Mouse (Mus musculus): ENCODE measurements around the gene Rpl13. TPM values are rescaled to one million over a fixed set of nuclear protein-coding genes. Genes with fewer than 3 reads are reported as not detected.
A peak's percentile ranks its signal among the peaks of the same experiment; 100 is the strongest.

The Rpl13 gene
- polyA plus RNA-seq (2014; fragmentation: Nextera tagmentation; extraction: Ambion mirVana): 1,217 and 1,331 TPM in 2 replicates

GRCm38 (mm10) chr8:123101735-123102685 is at the start of gene Rpl13:
Gene Rpl13, plus strand, starts transcription at chr8:123102350.
- peaks cover 26% of the 10 kb centered on the region for H3K36me3 ChIP-seq (ENCODE audit: control insufficient read depth, insufficient read depth, low read length)
- peak within 1 kb of the TSS; percentile 90 for H3K4me3 ChIP-seq (ENCODE audit: low read depth, low read length)
- peak within 1 kb of the TSS; percentile 98 for H3K9ac ChIP-seq (ENCODE audit: low read depth, low read length)
- H3K27ac ChIP-seq (ENCODE audit: low read depth, low read length): peak within 1 kb of the TSS; percentile 92
- no peaks in the 10 kb centered on the region for H3K9me3 ChIP-seq (replicated peaks; ENCODE audit: control insufficient read depth, low read length)
- H3K4me2 ChIP-seq: peak within 1 kb of the TSS; percentile 96
- WGBS (ENCODE audit: insufficient replicate concordance): 1% methylated on average over 54 of the region's 56 CpGs
- peaks cover 9% of the 10 kb centered on the region for H3K4me1 ChIP-seq (ENCODE audit: control insufficient read depth, insufficient read depth, low read length)
- ATAC-seq (replicated peaks; ENCODE audit: insufficient number of reproducible peaks, low FRiP score, low TSS enrichment): peak; percentile 91
- no peaks in the 10 kb centered on the region for H3K27me3 ChIP-seq (ENCODE audit: control insufficient read depth, insufficient read depth, low read length)

- 72% methylated on average over 7 of the region's 7 CpGs for WGBS (ENCODE audit: insufficient replicate concordance)
- H3K4me2 ChIP-seq: no peak within 1 kb of the TSS
- H3K36me3 ChIP-seq (ENCODE audit: control insufficient read depth, insufficient read depth, low read length): no peaks in the 10 kb centered on the region
- H3K9ac ChIP-seq (ENCODE audit: low read depth, low read length): no peak within 1 kb of the TSS
- H3K9me3 ChIP-seq (replicated peaks; ENCODE audit: control insufficient read depth, low read length): no peaks in the 10 kb centered on the region
- H3K4me3 ChIP-seq (ENCODE audit: low read depth, low read length): no peak within 1 kb of the TSS
- peaks cover 18% of the 10 kb centered on the region for H3K4me1 ChIP-seq (ENCODE audit: control insufficient read depth, insufficient read depth, low read length)
- H3K27me3 ChIP-seq (ENCODE audit: control insufficient read depth, insufficient read depth, low read length): no peaks in the 10 kb centered on the region
- no peak for ATAC-seq (replicated peaks; ENCODE audit: insufficient number of reproducible peaks, low FRiP score, low TSS enrichment)
- no peak within 1 kb of the TSS for H3K27ac ChIP-seq (ENCODE audit: low read depth, low read length)
Measured at GRCm38 (mm10) chr8:123062721-123063120, 39.4 kb upstream of the Rpl13 start, which contains the start of gene Spg7. Gene Spg7, plus strand, starts transcription at chr8:123062942.

DNA sequence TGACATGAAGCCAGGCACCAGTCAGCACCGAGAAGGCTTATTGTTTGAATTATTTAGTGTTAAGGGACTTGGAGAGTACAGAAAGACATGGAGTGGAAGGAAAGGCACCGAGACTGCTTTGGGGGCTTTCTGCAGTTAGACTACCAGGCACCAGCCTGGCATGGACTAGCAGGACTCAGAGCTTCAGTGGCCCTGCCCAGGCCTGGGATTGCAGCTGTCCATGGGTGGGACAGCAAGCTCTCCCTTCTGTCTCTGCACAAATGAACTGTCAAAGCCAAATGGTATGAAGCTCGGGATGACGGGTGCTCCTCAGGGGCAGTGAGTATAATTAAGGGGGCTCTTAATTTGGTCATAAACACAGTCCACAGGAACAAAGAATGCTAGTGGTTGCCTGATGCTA is 38.1 kb upstream of the Rpl13 start:
- H3K27ac ChIP-seq (ENCODE audit: low read depth, low read length): no peak overlapping the region
- no peaks in the 10 kb centered on the region for H3K36me3 ChIP-seq (ENCODE audit: control insufficient read depth, insufficient read depth, low read length)
- ATAC-seq (replicated peaks; ENCODE audit: insufficient number of reproducible peaks, low FRiP score, low TSS enrichment): no peak
- 91% methylated on average over 4 of the region's 4 CpGs for WGBS (ENCODE audit: insufficient replicate concordance)
- peak overlapping the region; percentile 78 for H3K4me2 ChIP-seq
- peaks cover 18% of the 10 kb centered on the region for H3K4me1 ChIP-seq (ENCODE audit: control insufficient read depth, insufficient read depth, low read length)
- H3K9ac ChIP-seq (ENCODE audit: low read depth, low read length): peak overlapping the region; percentile 99; the same call in 1 of the 2 replicates
- no peaks in the 10 kb centered on the region for H3K27me3 ChIP-seq (ENCODE audit: control insufficient read depth, insufficient read depth, low read length)
- H3K4me3 ChIP-seq (ENCODE audit: low read depth, low read length): no peak overlapping the region
- H3K9me3 ChIP-seq (replicated peaks; ENCODE audit: control insufficient read depth, low read length): no peaks in the 10 kb centered on the region

DNA sequence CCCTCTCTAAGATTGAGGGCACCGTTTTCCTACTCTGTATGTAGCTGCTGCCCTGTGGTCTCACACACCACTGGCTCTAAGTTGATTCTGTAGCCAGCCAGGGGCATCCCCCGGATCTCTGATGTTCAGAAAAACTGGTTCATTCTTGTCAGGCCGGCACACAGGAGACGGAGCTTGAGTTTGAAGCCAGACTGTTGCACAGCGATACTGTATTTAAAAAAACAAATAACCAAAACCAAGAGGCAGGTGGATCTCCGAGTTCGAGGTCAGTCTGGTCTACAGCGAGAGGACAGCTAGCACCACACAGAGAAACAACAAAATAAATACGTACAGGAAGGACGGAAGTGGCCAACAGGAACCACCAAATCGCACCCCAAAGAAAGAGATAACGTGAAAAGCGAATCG is 37.3 kb upstream of the Rpl13 start:
- H3K27ac ChIP-seq (ENCODE audit: low read depth, low read length): peak overlapping the region; percentile 94
- H3K36me3 ChIP-seq (ENCODE audit: control insufficient read depth, insufficient read depth, low read length): no peaks in the 10 kb centered on the region
- no peaks in the 10 kb centered on the region for H3K27me3 ChIP-seq (ENCODE audit: control insufficient read depth, insufficient read depth, low read length)
- peak overlapping the region; percentile 78 for H3K4me2 ChIP-seq
- peaks cover 18% of the 10 kb centered on the region for H3K4me1 ChIP-seq (ENCODE audit: control insufficient read depth, insufficient read depth, low read length)
- 1% methylated on average over 14 of the region's 14 CpGs for WGBS (ENCODE audit: insufficient replicate concordance)
- ATAC-seq (replicated peaks; ENCODE audit: insufficient number of reproducible peaks, low FRiP score, low TSS enrichment): peak; percentile 26; the same call in 1 of the 2 replicates
- peak overlapping the region; percentile 99 for H3K9ac ChIP-seq (ENCODE audit: low read depth, low read length)
- no peaks in the 10 kb centered on the region for H3K9me3 ChIP-seq (replicated peaks; ENCODE audit: control insufficient read depth, low read length)
- H3K4me3 ChIP-seq (ENCODE audit: low read depth, low read length): peak overlapping the region; percentile 93

GRCm38 (mm10) chr8:123065214-123066100 is 36.7 kb upstream of the Rpl13 start:
- H3K4me3 ChIP-seq (ENCODE audit: low read depth, low read length): peak overlapping the region; percentile 93
- peak overlapping the region; percentile 99 for H3K9ac ChIP-seq (ENCODE audit: low read depth, low read length)
- no peaks in the 10 kb centered on the region for H3K9me3 ChIP-seq (replicated peaks; ENCODE audit: control insufficient read depth, low read length)
- 1% methylated on average over 84 of the region's 84 CpGs for WGBS (ENCODE audit: insufficient replicate concordance)
- peaks cover 3% of the 10 kb centered on the region; the same call in 1 of the 2 replicates for H3K36me3 ChIP-seq (ENCODE audit: control insufficient read depth, insufficient read depth, low read length)
- ATAC-seq (replicated peaks; ENCODE audit: insufficient number of reproducible peaks, low FRiP score, low TSS enrichment): peak; percentile 96
- H3K27me3 ChIP-seq (ENCODE audit: control insufficient read depth, insufficient read depth, low read length): no peaks in the 10 kb centered on the region
- peaks cover 18% of the 10 kb centered on the region for H3K4me1 ChIP-seq (ENCODE audit: control insufficient read depth, insufficient read depth, low read length)
- H3K27ac ChIP-seq (ENCODE audit: low read depth, low read length): peak overlapping the region; percentile 94
- peak overlapping the region; percentile 78 for H3K4me2 ChIP-seq

DNA sequence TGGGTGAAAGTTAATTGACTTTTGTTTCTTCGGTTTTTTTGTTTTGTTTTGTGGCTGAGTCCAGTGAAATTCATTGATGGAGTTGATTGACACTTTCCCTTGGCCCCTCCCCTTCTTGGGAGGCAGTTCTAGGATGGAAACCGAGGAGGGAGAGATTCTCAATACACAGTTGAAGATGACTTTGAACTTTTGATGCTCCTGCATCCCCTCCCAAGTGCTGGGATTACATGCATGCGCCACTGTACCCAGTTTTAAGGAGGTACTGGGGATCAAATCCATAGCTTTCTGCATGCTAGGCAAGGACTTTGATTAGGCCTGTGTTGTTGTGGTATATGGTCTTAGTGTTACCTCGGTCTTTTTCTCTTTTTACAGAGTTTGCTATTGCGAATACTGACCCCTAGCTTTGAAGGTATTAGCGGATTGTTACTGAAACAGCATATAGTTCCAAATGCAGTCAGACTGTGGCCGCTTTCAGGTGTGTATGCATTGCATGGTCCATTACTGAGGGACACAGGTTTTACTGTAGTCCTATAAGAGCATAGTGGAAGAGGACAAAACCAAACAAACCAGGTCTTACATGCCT is 36.0 kb upstream of the Rpl13 start:
- Histone ChIP-seq H3K36me3 (ENCODE audit: control insufficient read depth, insufficient read depth, low read length) (peaks cover 3% of the 10 kb centered on the region; the same call in 1 of the 2 replicates), H3K9ac (ENCODE audit: low read depth, low read length) (peak overlapping the region; percentile 99), H3K9me3 (replicated peaks; ENCODE audit: control insufficient read depth, low read length) (no peaks in the 10 kb centered on the region), H3K27ac (ENCODE audit: low read depth, low read length) (peak overlapping the region; percentile 94), H3K4me3 (ENCODE audit: low read depth, low read length) (peak overlapping the region; percentile 93), H3K27me3 (ENCODE audit: control insufficient read depth, insufficient read depth, low read length) (no peaks in the 10 kb centered on the region), H3K4me1 (ENCODE audit: control insufficient read depth, insufficient read depth, low read length) (peaks cover 18% of the 10 kb centered on the region), H3K4me2 (peak overlapping the region; percentile 78)
- WGBS (ENCODE audit: insufficient replicate concordance): 38% methylated on average over 7 of the region's 7 CpGs
- ATAC-seq (replicated peaks; ENCODE audit: insufficient number of reproducible peaks, low FRiP score, low TSS enrichment): no peak

DNA sequence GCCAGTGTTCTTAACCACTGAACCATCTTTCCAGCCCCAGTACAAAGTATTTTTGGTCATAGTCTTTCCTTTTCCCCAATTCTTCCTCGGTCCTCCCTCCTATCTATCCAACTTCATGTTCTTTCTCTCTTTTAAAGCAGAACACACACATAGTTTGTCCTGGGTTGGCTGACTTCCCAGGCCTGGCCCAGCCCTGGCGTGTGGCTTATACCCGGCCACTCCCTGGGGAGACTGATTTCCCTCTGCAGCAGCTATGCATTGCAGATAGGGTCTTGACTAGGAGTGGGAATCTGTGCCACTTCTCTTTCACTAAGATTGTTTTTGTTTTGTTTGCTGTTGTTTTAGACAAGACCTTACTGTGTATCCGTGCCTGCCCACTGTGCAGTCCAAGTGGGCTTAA is 31.0 kb upstream of the Rpl13 start:
- no peak overlapping the region for H3K4me2 ChIP-seq
- ATAC-seq (replicated peaks; ENCODE audit: insufficient number of reproducible peaks, low FRiP score, low TSS enrichment): no peak
- 69% methylated on average over 4 of the region's 4 CpGs for WGBS (ENCODE audit: insufficient replicate concordance)
- H3K27me3 ChIP-seq (ENCODE audit: control insufficient read depth, insufficient read depth, low read length): no peaks in the 10 kb centered on the region
- no peak overlapping the region for H3K9ac ChIP-seq (ENCODE audit: low read depth, low read length)
- peaks cover 12% of the 10 kb centered on the region for H3K36me3 ChIP-seq (ENCODE audit: control insufficient read depth, insufficient read depth, low read length)
- H3K27ac ChIP-seq (ENCODE audit: low read depth, low read length): no peak overlapping the region
- peaks cover 8% of the 10 kb centered on the region for H3K4me1 ChIP-seq (ENCODE audit: control insufficient read depth, insufficient read depth, low read length)
- no peaks in the 10 kb centered on the region for H3K9me3 ChIP-seq (replicated peaks; ENCODE audit: control insufficient read depth, low read length)
- no peak overlapping the region for H3K4me3 ChIP-seq (ENCODE audit: low read depth, low read length)

GRCm38 (mm10) chr8:123077213-123077612 is 24.9 kb upstream of the Rpl13 start:
- H3K9ac ChIP-seq (ENCODE audit: low read depth, low read length): no peak overlapping the region
- no peaks in the 10 kb centered on the region for H3K4me1 ChIP-seq (ENCODE audit: control insufficient read depth, insufficient read depth, low read length)
- peaks cover 33% of the 10 kb centered on the region for H3K36me3 ChIP-seq (ENCODE audit: control insufficient read depth, insufficient read depth, low read length)
- H3K4me3 ChIP-seq (ENCODE audit: low read depth, low read length): no peak overlapping the region
- 70% methylated on average over 6 of the region's 6 CpGs for WGBS (ENCODE audit: insufficient replicate concordance)
- ATAC-seq (replicated peaks; ENCODE audit: insufficient number of reproducible peaks, low FRiP score, low TSS enrichment): no peak
- H3K4me2 ChIP-seq: no peak overlapping the region
- H3K27me3 ChIP-seq (ENCODE audit: control insufficient read depth, insufficient read depth, low read length): no peaks in the 10 kb centered on the region
- H3K9me3 ChIP-seq (replicated peaks; ENCODE audit: control insufficient read depth, low read length): no peaks in the 10 kb centered on the region
- H3K27ac ChIP-seq (ENCODE audit: low read depth, low read length): no peak overlapping the region

All from heart, embryonic 11.5 days (tissue).